Mouse (Mus musculus) adrenal gland, adult 8-10 months (tissue): ENCODE measurements around the gene Fam120b. TPM values are rescaled to one million over a fixed set of nuclear protein-coding genes. Genes with fewer than 3 reads are reported as not detected.
"Not testable (repeated sequence)": the region's sequence is repeated elsewhere in the genome, so short reads cannot be mapped to it uniquely, and the experiment has no call there.

Experiments used
- DNase-seq: peaks from one replicate; pipeline ENCODE4 v3.0.0; 2022
- total RNA-seq, 4 experiments: library from RNA; stranded (reverse); gene quantifications; 2 replicates each; pipeline ENCODE4 v1.2.4; 2022

The Fam120b gene
- total RNA-seq, 4 experiments from 2014 or later: 23.3 to 35.0 (median 30.0) TPM

- DNase-seq: no peak
Measured at GRCm38 (mm10) chr17:15434748-15435147, 38.7 kb downstream of the Fam120b start.

- no peak for DNase-seq
Measured at GRCm38 (mm10) chr17:15440067-15440462, 44.1 kb downstream of the Fam120b start.

- no peak for DNase-seq
Measured at GRCm38 (mm10) chr17:15440463-15441121, 44.6 kb downstream of the Fam120b start.

- DNase-seq: no peak
Measured at GRCm38 (mm10) chr17:15445421-15445820, 49.4 kb downstream of the Fam120b start.

- no peak for DNase-seq
Measured at GRCm38 (mm10) chr17:15447831-15448230, 51.8 kb downstream of the Fam120b start.

- not testable (repeated sequence) for DNase-seq
Measured at GRCm38 (mm10) chr17:15449144-15449543, 53.1 kb downstream of the Fam120b start.

GRCm38 (mm10) chr17:15449606-15450005 lies 53.6 kb downstream of the Fam120b start:
- DNase-seq: peak; percentile 50

GRCm38 (mm10) chr17:15455203-15455602 lies 59.2 kb downstream of the Fam120b start:
- DNase-seq: no peak

GRCm38 (mm10) chr17:15456595-15456994 lies 60.6 kb downstream of the Fam120b start:
- DNase-seq: no peak

GRCm38 (mm10) chr17:15459761-15460160 lies 63.8 kb downstream of the Fam120b start:
- DNase-seq: no peak

GRCm38 (mm10) chr17:15461921-15462495 lies 66.0 kb downstream of the Fam120b start:
- DNase-seq: no peak

- DNase-seq: peak; percentile 29
Measured at GRCm38 (mm10) chr17:15467669-15468068, 71.7 kb downstream of the Fam120b start.

- no peak for DNase-seq
Measured at GRCm38 (mm10) chr17:15472671-15473070, 76.7 kb downstream of the Fam120b start.

Other genes starting within 250 kb of the Fam120b start
- 1 to 10 TPM; 3.5 to 6.7 (median 4.5) TPM for gene Dll1, start 19.3 kb upstream of the Fam120b start, total RNA-seq
- gene Psmb1, start 103.5 kb downstream of the Fam120b start, total RNA-seq: 100 to 1,000 TPM; 168 to 183 (median 174) TPM
- gene Tbp, start 103.7 kb downstream of the Fam120b start, total RNA-seq: 10 to 100 TPM; 29.8 to 48.0 (median 36.5) TPM
- 10 to 100 TPM; 34.2 to 42.4 (median 38.9) TPM for gene Pdcd2, start 131.1 kb downstream of the Fam120b start, total RNA-seq
- gene Prdm9, start 168.2 kb downstream of the Fam120b start, total RNA-seq: 10 to 100 TPM in 1 of 4 experiments, 1 to 10 TPM in 3; 5.1 to 11.2 (median 7.1) TPM